Mouse (Mus musculus): Measurements from ENCODE around the gene AL731706.2.

- TF ChIP-seq CTCF (IDR thresholded peaks at IDR 0.05; ENCODE audit: low read depth, low read length) (no peak), POLR2A (IDR thresholded peaks at IDR 0.05; ENCODE audit: insufficient read depth, low read length) (no peak), EP300 (IDR thresholded peaks at IDR 0.05; ENCODE audit: insufficient read depth, low read depth, low read length) (no peak)
Observed at GRCm38 (mm10) chr2:136835882-136836281, 49.6 kb downstream of the AL731706.2 start.

Measured in ES-Bruce4 (cell line).